Mouse (Mus musculus): ENCODE measurements around the gene Gm5128.
"Not testable (repeated sequence)": the region's sequence is repeated elsewhere in the genome, so short reads cannot be mapped to it uniquely, and the experiment has no call there.

The Gm5128 gene

GRCm38 (mm10) chrX:135372984-135373383 is at the start of gene Gm5128:
Gm5128 (plus strand) TSS chrX:135373284.
- not testable (repeated sequence) for DNase-seq

- DNase-seq = not testable (repeated sequence)
Measured at GRCm38 (mm10) chrX:135360685-135361084, 12.4 kb upstream of the Gm5128 start.

- not testable (repeated sequence) for DNase-seq
Measured at GRCm38 (mm10) chrX:135361943-135362342, 11.1 kb upstream of the Gm5128 start.

- not testable (repeated sequence) for DNase-seq
Measured at GRCm38 (mm10) chrX:135403578-135403977, 30.5 kb downstream of the Gm5128 start.

GRCm38 (mm10) chrX:135421203-135421602 is 48.1 kb downstream of the Gm5128 start:
- not testable (repeated sequence) for DNase-seq

- DNase-seq = not testable (repeated sequence)
Measured at GRCm38 (mm10) chrX:135421824-135422223, 48.7 kb downstream of the Gm5128 start.

GRCm38 (mm10) chrX:135422473-135422872 is 49.4 kb downstream of the Gm5128 start:
- not testable (repeated sequence) for DNase-seq
